ENCODE assay signal across 27 mouse cellular contexts in genomic region chr19:27385304-27385703, GRCm38 (mm10). TPM values are rescaled to one million over a fixed set of nuclear protein-coding genes. Genes with fewer than 3 reads are reported as not detected.
A peak's percentile ranks its signal among the peaks of the same experiment; 100 is the strongest.
DNase-seq lines count a peak whose midpoint lies in the region; ATAC-seq lines count a peak whose summit lies in the region.
"Had no signal": no experiment of that assay in that cellular context is flagged by ENCODE, and none has a peak within 500 bp of the region (broad histone marks: within the 10 kb centered on the region; RNA-seq: fewer than 3 reads in every experiment).

No protein-coding gene starts in this region.

- no peak overlapping the region for H3K4me2 ChIP-seq in forebrain, embryonic 16.5 days (ENCODE audit: low read length)
- no peak overlapping the region for H3K4me2 ChIP-seq in forebrain, embryonic 11.5 days (ENCODE audit: low read depth, low read length, severe bottlenecking)
- H3K4me2 ChIP-seq: embryonic facial prominence, embryonic 13.5 days; embryonic facial prominence, embryonic 15.5 days had no signal

- H3K4me1 ChIP-seq in forebrain, embryonic 16.5 days (replicated peaks; ENCODE audit: control insufficient read depth, insufficient read depth, low read length) = no peaks in the 10 kb centered on the region
- no peaks in the 10 kb centered on the region for H3K4me1 ChIP-seq in forebrain, embryonic 11.5 days (replicated peaks; ENCODE audit: control insufficient read depth, insufficient read depth, low read length)
- no peaks in the 10 kb centered on the region for H3K4me1 ChIP-seq in heart, embryonic 10.5 days
- H3K4me1 ChIP-seq: forebrain, embryonic 10.5 days had no signal

- H3K9ac ChIP-seq in forebrain, embryonic 16.5 days (replicated peaks; ENCODE audit: low read depth, low read length) = no peak overlapping the region
- no peak overlapping the region for H3K9ac ChIP-seq in forebrain, embryonic 11.5 days (ENCODE audit: low read length)
- H3K9ac ChIP-seq: embryonic facial prominence, embryonic 13.5 days; embryonic facial prominence, embryonic 15.5 days had no signal

- H3K36me3 ChIP-seq in forebrain, embryonic 16.5 days (ENCODE audit: control insufficient read depth, insufficient read depth) = peaks cover 6% of the 10 kb centered on the region
- H3K36me3 ChIP-seq in forebrain, embryonic 11.5 days (ENCODE audit: control insufficient read depth, insufficient read depth, low read length) = no peaks in the 10 kb centered on the region; the same call in 1 of the 2 replicates
- H3K36me3 ChIP-seq in heart, embryonic 10.5 days = peaks cover 57% of the 10 kb centered on the region

- peak; percentile 69 for ATAC-seq in forebrain, embryonic 16.5 days
- no peak for ATAC-seq in forebrain, embryonic 11.5 days (replicated peaks; ENCODE audit: low FRiP score)
- ATAC-seq: activated CD4-positive, CD25-positive, alpha-beta regulatory T cell, adult 4 months; CD4-positive, CD25-positive, alpha-beta regulatory T cell, adult 4 months; forebrain, embryonic 14.5 days; Patski had no signal

- no peaks in the 10 kb centered on the region for H3K27me3 ChIP-seq in forebrain, embryonic 16.5 days (replicated peaks; ENCODE audit: control insufficient read depth, insufficient read depth, low read length)
- H3K27me3 ChIP-seq in forebrain, embryonic 11.5 days (ENCODE audit: control insufficient read depth, insufficient read depth, low read length) = no peaks in the 10 kb centered on the region
- no peaks in the 10 kb centered on the region for H3K27me3 ChIP-seq in heart, embryonic 10.5 days (ENCODE audit: insufficient read depth, poor library complexity, severe bottlenecking)
- H3K27me3 ChIP-seq: CH12.LX; embryonic facial prominence, embryonic 13.5 days; embryonic facial prominence, embryonic 15.5 days; Patski had no signal

- H3K4me3 ChIP-seq in forebrain, embryonic 16.5 days (replicated peaks; ENCODE audit: low read length) = no peak overlapping the region
- H3K4me3 ChIP-seq in forebrain, embryonic 11.5 days (ENCODE audit: low read depth, low read length) = no peak overlapping the region
- no peak overlapping the region for H3K4me3 ChIP-seq in heart, embryonic 10.5 days
- H3K4me3 ChIP-seq: embryonic facial prominence, embryonic 13.5 days; embryonic facial prominence, embryonic 15.5 days; erythroblast, embryonic 14.5 days; forebrain, embryonic 10.5 days had no signal

- no peak overlapping the region for H3K27ac ChIP-seq in forebrain, embryonic 16.5 days (ENCODE audit: low read length)
- no peak overlapping the region for H3K27ac ChIP-seq in forebrain, embryonic 11.5 days (ENCODE audit: low read depth, low read length)
- H3K27ac ChIP-seq in heart, embryonic 10.5 days = no peak overlapping the region
- H3K27ac ChIP-seq: embryonic facial prominence, embryonic 13.5 days; embryonic facial prominence, embryonic 15.5 days; forebrain, embryonic 10.5 days had no signal

- H3K9me3 ChIP-seq in forebrain, embryonic 16.5 days (ENCODE audit: control insufficient read depth, low read length) = no peaks in the 10 kb centered on the region
- no peaks in the 10 kb centered on the region for H3K9me3 ChIP-seq in forebrain, embryonic 11.5 days (ENCODE audit: control insufficient read depth, low read length)
- no peaks in the 10 kb centered on the region for H3K9me3 ChIP-seq in heart, embryonic 10.5 days
- H3K9me3 ChIP-seq: embryonic facial prominence, embryonic 13.5 days; embryonic facial prominence, embryonic 15.5 days; forebrain, embryonic 10.5 days; G1E had no signal

- no peak for DNase-seq in forebrain, embryonic 11.5 days (ENCODE audit: low spot score)
- DNase-seq in heart, adult 11 months = peak; percentile 33
- no peak for DNase-seq in heart, embryonic 10.5 days (ENCODE audit: low spot score)
- peak; percentile 36 for DNase-seq in brain, adult 2 months (ENCODE audit: low read depth, low spot score)
- DNase-seq in gastrocnemius, postnatal 10 days = no peak
- DNase-seq: adrenal gland, adult 8-10 months; adrenal gland, postnatal 14 days; adrenal gland, postnatal 36 days; B cell, adult 2 months; cerebellum, adult 11 months; cerebellum, adult 18-20 months; cerebellum, adult 8-10 months; cerebellum, adult 9-11 months; cerebellum, postnatal 14 days; cerebellum, postnatal 36 days; embryo, embryonic 11 days had no signal

RNA-seq across cellular contexts. Expression of gene Pum3, which starts 44.3 kb away (rescaled TPM):
- 64.9 and 83.6 TPM in 2 replicates for polyA plus RNA-seq in forebrain, embryonic 16.5 days (2015; fragmentation: Nextera tagmentation; extraction: Ambion mirVana)
- 77.7 and 93.1 TPM in 2 replicates for polyA plus RNA-seq in forebrain, embryonic 11.5 days (2014; fragmentation: Nextera tagmentation; extraction: Ambion mirVana)
- 67.2 and 82.3 TPM in 2 replicates for polyA plus RNA-seq in heart, embryonic 10.5 days (2016; fragmentation: Nextera tagmentation; extraction: Ambion mirVana)
- total RNA-seq in gastrocnemius, postnatal 10 days (2021) = 10 to 100 TPM; 33.8 to 40.2 TPM

Comparison
In these comparisons a context has a peak if more than half of its experiments do, and no peak if none do; other contexts are left out.
1. DNase-seq: peak in heart, adult 11 months (single experiment) and brain, adult 2 months (single experiment); none in forebrain, embryonic 11.5 days (single experiment), heart, embryonic 10.5 days (single experiment) and gastrocnemius, postnatal 10 days (single experiment).